Mouse (Mus musculus) lung, postnatal 10 days (tissue): ENCODE measurements around the gene Pparg.
A peak's percentile ranks its signal among the peaks of the same experiment; 100 is the strongest.

ENCODE experiments used
- DNase-seq: peaks from one replicate; pipeline ENCODE4 v3.0.0; 2021

Pparg gene

DNA sequence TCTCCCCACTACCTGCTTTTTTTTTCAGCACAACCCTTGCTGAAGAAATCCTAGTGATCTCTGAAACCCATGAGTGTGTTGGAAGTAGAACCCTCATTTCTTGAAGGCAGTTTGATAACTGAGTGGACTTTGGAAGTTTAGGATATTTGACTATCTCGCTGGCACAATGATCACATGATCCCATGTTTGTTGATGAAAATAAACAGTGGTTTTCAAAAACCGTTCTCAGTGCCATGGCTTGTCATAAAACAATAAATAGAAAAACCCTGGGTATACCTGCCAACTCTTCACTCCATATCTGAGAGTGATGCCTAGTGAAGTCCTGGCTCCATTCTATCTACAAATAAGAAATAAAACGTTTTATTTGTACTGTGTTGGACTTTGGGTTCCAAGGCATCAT is 105.8 kb downstream of the Pparg start:
- DNase-seq = no peak

- DNase-seq = peak; percentile 18
Measured at GRCm38 (mm10) chr6:115469666-115470581, 109.2 kb downstream of the Pparg start.

DNA sequence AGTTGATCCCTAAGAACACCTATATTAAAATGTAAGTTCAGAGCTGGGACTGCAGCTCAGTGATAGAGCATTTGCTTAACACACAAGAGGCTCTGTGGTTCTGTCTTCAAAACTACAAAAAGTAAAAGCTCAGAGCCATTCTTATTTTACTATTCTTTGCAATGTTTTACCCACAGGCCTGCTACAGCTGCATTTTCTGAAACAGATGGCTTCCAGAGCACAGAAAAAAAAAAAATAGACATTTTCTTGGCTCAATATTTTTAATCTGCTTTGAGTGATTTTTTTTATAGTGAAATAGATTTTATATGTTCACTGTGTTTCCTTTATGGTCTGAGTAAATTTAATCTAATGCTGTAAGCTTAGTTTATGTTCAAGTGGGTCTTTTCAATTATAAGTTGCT is 111.2 kb downstream of the Pparg start:
- no peak for DNase-seq

- DNase-seq = no peak
Measured at GRCm38 (mm10) chr6:115477081-115477695, 116.4 kb downstream of the Pparg start.

GRCm38 (mm10) chr6:115479963-115480321 is 119.2 kb downstream of the Pparg start:
- no peak for DNase-seq

DNA sequence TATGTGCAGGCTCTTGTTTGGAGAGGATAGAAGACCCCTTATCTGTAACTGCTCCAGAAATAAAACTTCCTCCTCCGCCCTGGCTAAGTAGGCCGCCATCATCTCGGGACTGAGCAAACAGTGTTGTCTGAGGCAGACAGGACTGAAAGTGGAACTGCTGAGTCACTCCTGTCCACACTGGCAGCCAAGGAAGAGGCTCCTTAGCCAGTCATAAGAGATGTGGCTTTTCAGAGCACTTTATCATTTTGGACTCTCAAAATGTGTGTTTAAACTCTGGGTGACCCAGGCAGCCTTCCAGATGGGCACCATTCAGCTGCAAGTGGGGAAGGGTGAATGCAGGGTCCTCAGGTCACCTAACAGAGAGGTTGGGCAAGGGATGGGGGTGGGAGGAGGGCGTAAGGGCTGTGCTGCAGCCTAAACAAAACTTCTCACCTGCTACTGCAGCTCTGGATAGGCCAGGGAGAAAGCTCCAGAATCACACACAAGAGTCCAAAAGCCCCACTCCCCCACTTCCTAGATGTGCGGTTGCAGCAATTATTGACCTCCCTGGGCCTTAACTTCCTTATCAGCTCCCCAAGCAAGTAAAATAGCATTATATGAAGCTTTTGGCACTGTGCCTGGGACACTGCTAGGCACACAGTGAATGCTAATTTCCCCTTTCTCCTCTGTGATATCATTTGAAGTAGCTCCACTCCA is 119.7 kb downstream of the Pparg start:
- peak; percentile 31 for DNase-seq

DNA sequence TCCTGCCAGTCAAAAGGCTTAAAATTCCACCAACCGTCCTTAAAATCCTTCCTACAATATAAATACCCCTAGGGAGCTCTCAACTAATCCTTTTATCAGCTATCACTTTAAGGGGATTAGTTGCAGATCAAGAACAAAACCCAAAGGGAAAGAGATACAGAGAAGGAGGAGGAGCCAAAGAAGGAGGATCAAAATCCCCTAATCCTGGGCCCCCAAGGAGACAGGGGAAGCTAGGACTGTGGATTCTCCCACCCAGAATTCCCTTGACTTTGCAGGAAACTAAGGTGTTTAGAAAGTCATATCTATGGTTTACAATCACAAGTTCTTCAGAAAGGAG is 120.2 kb downstream of the Pparg start:
- no peak for DNase-seq

- DNase-seq = no peak
Measured at GRCm38 (mm10) chr6:115481603-115482002, 120.9 kb downstream of the Pparg start.

- peak; percentile 39 for DNase-seq
Measured at GRCm38 (mm10) chr6:115485635-115486034, 124.9 kb downstream of the Pparg start.

DNA sequence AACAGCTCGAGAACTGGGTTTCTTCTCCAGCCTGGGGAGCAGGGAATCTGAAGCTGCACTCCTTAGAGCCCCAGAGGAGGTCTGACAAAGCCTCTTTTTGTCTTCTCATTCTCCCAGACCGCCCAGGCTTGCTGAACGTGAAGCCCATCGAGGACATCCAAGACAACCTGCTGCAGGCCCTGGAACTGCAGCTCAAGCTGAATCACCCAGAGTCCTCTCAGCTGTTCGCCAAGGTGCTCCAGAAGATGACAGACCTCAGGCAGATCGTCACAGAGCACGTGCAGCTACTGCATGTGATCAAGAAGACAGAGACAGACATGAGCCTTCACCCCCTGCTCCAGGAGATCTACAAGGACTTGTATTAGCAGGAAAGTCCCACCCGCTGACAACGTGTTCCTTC is 129.1 kb downstream of the Pparg start:
- DNase-seq = no peak

DNA sequence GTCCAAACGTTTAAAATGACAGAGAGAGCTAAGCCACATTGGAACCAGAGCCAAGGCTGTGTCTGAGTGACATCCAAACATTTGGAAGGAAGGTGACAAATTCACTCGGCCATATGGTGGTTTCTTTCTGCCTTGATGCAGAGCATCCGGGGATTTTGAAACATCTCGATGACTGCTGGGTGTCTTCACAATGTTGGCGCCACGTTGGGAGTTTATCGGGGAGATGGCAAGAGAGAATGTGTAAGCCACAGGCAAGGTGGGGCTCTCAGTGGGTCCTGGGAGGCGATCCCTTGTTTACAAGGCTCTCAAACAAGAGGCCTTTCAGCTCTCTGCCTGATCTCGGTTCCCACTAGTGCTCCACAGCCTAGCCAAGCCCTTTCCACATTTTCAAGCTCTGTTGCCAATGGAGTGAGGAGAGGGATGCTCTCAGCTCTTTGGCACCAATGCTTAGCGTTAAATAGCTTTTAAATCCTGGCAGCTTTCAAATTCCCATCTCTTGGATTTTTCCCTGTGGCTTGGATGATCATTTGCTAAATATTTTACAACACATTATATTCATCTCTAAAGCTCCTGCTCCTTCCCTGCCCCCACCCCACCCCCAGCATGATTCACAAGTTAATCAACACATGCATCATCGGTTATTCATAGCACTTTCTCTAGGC is 132.3 kb downstream of the Pparg start:
- DNase-seq = peak; percentile 50

DNA sequence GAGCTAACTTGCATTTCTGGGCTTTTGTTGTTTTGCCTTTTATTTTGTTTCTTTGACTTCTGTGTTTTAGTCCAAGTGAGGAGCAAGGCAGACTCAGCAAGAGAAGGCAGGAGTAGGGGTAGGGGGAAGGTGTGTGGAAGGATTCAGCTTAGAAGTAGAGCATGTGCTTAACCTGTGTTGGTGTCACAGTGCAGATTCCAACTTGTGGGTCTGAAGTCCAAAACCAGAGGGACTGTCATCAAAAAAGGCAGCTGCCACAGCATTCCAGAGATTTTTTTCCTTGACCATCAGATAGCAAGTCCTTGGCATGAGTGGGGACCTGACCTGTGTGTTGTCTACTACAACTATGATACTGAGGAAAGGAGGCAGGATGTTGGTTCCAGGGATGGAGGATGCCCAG is 133.1 kb downstream of the Pparg start:
- DNase-seq = no peak

DNA sequence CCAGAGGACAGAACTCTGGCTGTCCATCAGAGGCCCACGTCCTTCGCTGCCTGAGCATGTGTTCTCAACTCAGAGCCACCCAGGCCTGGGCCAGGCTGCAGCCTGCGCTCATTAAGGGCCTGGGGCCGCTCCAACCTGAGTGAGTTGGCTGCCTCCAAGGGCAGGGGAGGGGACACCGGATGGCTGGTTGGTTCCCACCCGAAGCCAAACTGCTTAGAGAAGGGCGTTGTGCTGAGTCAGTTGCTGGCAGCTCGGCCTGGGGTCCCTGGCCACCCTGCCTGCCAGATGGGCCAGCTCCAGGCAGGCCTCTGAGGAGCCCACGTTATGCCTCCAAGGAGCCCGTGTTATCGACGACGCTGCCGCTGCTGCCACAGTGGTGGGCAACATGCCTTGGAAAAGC is 138.8 kb downstream of the Pparg start:
- DNase-seq = peak; percentile 69

GRCm38 (mm10) chr6:115500234-115500633 is 139.5 kb downstream of the Pparg start:
- DNase-seq = no peak

DNA sequence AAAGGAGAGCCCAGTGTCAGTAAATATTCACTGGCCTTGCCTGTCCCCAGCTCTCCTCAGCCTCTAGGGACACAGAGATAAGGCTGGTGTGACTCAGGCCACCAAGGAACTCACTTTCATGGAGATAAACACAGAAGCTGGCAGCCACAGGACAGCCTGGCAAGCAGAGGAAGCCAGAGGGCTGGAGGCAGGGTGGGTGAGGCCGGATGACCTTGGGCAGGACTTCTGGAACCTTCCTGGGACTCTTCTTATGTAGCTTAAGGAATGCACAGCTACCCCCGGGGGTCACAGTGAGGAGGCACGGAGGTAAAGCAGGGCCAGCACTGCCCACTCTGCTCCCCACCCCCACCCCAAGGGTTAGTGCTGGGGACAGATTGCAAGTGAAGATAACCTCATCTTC is 140.4 kb downstream of the Pparg start:
- no peak for DNase-seq

GRCm38 (mm10) chr6:115503038-115503437 is 142.3 kb downstream of the Pparg start:
- no peak for DNase-seq

DNA sequence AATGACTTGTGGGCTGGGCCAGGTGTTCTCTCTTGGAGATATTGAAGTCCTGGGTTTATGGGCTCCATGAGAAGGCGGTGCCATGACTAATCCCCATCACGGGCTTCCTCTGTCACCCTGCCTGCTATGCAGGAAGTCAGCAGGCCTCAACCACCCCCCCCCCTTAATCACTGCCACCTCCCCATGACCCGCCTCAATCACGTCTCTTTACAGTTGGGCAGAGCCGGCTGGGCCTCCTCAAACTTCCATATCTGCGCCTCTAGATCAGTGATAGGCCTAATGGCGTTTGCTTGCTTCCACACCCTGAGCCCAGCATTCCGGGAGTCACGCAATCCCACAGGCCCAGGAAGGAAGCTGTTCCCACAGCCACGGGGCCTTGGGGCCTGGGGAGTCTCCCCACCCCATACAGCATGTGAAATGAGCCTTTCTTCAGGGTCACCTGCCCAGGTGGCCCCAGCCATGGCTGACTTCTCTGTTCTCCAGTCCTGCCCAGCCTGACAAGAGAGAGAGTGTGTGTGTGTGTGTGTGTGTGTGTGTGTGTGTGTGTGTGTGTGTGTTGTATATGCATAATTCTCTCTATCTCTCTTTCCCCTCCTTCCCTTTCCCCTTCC is 142.9 kb downstream of the Pparg start:
- no peak for DNase-seq

DNA sequence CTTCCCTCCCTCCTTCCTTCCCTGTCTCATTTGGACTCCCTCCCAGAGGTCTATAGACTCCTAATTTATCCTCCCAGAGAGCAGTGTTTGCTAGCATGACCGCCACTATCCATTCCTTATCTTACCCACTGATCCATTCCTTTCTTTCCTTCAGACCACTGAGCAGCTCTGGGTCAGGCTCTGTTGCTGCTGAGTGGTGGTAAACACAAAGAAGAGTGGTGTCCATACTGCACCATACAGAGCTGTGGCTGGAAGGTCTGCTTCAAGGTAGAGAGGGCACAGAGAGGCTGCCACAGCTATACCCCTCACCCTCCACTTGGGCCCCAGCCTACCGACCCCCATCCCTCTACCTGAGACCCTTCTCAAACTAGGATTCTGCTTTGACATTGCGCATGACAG is 143.4 kb downstream of the Pparg start:
- DNase-seq = peak; percentile 20

- no peak for DNase-seq
Measured at GRCm38 (mm10) chr6:115504915-115505314, 144.2 kb downstream of the Pparg start.

DNA sequence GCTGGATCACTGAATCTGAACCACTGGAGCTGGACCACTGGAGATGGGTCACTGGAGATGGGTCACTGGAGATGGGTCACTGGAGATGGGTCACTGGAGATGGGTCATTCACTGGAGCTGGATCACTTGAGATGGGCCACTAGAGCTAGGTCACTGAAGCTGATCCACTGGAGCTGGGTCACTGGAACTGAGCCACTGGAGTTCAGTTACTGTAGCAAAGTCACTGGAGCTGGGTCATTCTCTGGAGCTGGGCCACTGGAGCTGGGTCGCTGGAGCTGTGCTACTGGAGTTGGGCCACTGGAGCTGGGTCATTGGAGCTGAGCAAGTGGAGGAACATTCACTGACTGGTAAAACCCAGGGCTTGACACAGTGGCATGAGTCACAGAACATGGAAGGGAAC is 145.7 kb downstream of the Pparg start:
- no peak for DNase-seq

DNA sequence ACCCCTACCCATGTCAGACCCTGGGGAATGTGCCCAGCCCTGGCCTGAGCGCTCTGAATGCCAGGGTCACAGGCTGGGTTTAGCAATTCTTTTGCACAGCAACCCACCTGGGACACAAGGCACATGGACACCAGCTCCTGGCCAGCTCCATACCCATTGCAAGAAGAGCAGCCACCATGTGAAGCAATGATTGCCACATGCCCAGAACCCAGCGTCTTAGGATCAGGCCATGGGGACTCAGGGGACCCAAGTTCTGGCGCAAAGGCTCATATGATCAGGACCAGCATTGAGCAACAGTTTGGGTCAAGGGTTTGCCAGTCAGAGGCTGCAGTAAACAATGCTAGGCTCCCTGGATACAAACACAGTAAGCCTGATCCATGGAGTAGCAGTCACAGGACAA is 150.7 kb downstream of the Pparg start:
- DNase-seq = no peak

DNA sequence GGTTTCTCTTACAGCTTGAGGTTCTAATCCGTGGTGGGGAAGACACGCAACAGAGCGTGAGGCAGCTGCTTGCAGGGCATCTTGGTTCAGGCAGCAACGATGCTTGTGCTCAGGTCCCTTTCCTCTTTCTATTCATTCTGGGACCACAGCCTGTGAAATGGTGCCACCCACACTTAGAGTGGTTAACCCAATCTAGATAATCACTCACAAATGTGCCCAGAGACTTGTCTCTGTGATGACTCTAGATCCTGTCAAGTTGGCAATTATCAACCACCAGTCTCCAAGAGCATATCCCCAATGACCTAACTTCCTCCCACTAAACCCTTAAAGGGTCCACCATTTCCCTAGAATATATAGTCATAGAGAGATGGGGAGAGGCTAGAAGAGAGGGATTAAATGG is 152.5 kb downstream of the Pparg start:
- no peak for DNase-seq

DNA sequence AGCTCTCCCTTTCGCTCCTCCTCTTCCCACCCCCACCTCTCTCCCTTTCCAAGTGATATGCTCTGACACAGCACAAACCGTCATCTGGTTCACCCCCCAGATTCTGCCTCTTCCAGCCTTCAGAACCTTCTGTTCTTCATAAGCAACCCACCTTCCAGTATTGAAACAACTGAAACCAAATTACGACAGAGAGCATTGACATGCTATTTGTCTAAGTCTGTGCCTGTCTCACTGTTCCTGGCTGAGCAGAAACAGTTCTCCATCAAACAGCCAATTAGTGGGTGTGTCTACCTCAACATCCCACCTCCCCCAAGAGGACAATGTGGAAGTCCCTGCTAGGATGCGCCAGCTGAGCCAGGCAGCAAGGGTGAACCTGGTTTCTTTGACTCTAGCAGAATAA is 157.2 kb downstream of the Pparg start:
- DNase-seq = no peak
